Mouse (Mus musculus): ENCODE data around the gene Spaca7. TPM values are rescaled to one million over a fixed set of nuclear protein-coding genes. Genes with fewer than 3 reads are reported as not detected.
"Not testable (repeated sequence)": the region's sequence is repeated elsewhere in the genome, so short reads cannot be mapped to it uniquely, and the experiment has no call there.

Gene Spaca7
- total RNA-seq, 4 experiments from 2014 or later = not detected

DNA sequence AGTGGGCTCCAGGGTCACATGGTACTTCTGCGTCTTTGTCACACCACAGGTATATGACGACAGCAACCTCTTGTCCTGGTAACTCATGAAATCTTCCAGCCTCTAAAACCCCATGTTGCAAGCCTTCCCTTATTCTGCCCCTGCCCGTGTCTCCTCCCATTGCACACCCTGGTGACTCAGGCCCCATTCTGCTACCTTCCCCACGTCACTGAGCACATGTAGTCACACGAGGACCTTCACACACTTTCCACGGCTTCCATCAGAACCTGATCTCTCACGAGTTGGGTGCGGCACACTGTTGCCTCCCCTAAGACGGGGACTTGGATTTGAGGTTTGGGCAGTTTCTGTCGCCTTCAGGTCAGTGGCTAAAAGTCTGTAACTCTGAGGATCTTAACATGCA, 36.0 kb downstream of the Spaca7 start:
- DNase-seq (ENCODE audit: low spot score in 2 of 2) = no peak

DNA sequence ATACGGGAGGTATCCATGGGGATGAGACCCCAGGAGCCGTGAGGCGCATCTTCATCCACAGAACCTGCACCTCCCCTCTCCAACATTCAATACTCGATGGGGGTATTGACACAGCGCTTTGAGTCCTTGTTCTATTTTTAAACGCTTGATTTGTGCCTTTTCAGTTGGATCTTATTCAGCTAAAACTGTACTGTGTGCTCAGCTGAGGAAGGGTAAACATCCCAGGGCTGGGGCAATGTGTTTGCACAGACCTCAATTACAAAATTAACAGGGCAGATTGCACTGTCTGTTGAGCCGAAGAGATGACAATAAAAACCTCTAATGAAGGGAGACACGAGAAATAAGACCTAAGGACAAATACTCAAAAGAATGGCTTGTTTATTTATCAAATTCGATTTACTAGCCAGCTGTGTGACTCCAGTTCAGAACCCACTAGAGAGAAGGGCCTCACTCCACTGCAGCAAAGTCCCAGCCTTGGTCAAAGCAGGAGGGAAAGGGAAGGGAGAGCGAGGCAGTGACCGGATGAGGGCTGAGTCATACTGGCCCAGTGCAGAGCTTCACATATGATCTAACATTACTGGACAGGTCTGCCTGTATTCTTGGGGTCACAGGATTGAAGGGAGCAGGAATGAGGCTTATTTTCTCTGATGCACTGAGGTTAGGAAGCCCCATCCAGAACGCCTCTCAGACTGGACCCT, 37.1 kb downstream of the Spaca7 start:
- DNase-seq (ENCODE audit: low spot score in 2 of 2) = no peak

DNA sequence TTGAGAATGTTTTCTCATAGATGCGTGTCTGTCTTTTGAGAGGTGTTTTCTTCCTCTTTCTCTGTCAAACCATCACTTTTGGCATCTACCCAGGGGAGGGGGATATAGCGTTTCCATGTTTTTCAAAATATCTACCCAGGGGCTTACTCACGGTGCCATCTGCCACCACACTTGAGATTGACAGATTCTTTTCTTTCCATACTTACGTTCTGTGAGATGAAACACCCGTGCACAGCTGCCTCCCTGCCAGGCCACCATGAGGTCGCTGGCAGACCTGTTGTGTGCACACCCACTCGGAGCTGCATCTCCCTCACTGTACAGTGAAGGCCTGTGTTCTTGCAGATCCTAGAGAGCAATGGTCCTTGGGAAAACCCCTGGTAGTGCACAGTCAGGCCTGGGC, 40.4 kb downstream of the Spaca7 start:
- no peak for DNase-seq (ENCODE audit: low spot score in 2 of 2)

DNA sequence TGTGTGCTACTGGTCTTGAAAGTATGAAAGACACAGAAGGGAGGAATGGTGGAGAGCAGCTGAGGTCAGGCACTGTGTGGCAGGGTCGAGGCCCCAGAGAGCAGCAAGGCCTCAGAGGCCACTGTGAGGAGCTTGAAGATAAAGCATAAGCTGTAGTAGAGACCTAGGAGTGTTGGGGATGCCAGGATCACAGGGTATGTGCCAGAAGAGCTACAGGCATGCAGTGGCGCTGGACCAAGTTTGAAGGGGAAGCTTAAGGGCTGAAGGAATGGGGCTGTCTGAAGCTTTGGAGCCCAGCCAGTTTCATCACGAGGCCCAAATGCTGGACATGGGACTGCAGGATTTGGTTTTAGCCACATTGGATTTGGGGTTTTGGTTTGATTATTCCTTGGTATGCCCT, 44.5 kb downstream of the Spaca7 start:
- DNase-seq (ENCODE audit: low spot score in 2 of 2) = not testable (repeated sequence)

DNA sequence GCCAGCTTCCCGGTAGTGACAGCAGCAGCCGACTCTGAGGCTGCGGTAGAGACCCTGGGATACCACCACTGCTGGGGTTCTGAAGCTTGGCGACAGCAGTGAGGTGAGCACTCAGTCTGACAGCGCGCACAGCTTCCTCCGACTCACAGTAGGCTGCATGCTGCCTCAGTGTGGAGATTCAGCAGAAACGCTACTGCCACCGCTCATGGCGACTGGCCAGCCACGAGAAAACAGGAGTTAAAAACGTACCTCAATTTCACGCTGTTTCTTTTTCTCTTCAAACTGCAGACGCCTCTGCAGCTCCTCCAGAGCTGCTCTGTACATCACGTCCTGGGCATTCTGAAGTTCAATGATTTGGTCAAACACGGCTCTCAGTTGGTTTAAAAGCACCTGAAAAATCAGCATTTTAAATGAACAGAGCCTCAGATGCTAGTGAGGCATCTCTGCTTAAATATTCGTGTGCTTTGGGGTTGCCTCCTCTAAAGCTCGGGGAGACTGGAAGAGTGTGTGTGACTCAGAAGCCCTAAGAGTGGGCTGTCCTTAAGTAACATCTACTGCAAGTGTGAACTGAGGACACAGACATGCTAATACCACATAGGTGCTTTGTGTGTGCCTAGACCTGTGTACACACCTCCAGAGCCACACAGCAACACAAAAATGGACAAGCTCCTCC, 48.9 kb downstream of the Spaca7 start:
- no peak for DNase-seq (ENCODE audit: low spot score in 2 of 2)

DNA sequence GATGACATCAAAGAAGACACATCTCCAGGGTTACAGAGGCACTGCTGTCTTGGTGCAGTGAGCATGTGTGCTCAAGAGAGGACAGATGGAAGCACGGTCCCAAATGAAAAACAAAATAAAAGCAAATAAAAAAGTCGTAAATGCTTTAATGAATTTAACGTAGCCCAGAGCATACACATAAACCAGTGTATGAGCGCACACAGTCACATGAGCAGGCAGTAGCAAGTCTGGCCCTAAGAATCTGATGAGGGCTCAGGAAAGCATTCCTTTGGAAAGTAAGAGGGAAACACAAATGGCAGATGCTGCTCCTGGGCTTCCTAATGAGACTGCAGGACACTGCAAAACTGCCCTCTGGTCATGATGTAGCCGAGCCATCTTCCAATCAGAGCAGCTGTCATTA, 53.1 kb downstream of the Spaca7 start:
- no peak for DNase-seq (ENCODE audit: low spot score in 2 of 2)

DNA sequence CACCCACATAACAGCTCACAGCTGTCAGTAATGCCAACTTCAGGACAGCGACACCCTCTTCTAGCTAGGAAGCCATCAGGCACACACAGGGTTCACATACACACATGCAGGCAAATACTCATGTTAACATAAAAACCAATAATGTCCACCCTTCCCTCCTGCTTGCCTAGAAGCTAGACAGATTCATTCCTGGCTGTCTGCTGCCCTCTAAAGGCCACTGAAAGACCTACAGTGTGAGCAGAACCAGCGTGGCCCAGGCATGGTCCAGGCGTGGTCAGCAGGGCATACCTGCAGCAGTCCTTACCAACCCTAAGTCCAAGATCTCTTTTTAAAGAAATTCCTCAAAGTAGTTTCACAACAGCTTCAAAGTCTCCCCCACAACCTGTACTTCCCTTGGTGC, 56.2 kb downstream of the Spaca7 start:
- peak in 1 of 2 experiments; percentile 56 for DNase-seq (ENCODE audit: low spot score in 2 of 2)

DNA sequence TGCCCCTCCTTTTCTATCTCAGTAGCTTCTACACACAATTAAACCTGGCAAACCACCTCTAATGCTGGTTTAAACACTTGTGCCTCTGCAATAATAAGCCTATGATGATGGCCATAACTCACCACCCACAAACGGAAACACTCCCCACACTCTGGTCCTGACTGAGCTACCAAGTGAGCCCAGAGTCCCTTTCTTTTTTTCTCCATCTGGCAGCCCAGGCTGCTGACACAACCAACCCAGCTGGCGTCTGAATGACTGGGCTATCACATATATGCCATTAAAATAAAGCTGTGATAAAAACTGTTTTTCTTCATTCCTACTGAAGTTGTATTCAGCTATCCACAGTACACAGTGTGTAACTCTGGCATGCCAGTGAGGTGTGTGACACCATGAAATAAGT, 62.5 kb downstream of the Spaca7 start:
- peak; percentile 35 to 44 for DNase-seq (ENCODE audit: low spot score in 2 of 2)

DNA sequence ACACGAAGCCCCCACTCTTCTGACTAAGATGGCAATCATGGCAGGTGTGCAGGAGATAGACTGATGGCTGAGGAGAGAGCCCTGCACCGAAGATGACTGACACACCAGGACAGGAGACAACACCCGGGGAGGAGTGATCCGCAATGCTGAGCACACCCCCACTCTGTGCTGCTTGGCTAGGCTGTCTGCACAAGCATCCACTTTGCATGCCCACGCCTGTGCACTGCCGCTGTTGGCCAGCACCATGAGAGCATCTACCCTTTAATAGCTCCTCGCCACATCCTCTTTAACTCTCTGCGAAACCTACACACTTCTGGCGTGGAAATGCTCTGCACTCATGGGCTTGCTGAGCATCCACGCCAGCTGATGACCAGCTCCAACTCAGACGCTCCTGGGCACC, 65.6 kb downstream of the Spaca7 start:
- DNase-seq (ENCODE audit: low spot score in 2 of 2) = no peak

DNA sequence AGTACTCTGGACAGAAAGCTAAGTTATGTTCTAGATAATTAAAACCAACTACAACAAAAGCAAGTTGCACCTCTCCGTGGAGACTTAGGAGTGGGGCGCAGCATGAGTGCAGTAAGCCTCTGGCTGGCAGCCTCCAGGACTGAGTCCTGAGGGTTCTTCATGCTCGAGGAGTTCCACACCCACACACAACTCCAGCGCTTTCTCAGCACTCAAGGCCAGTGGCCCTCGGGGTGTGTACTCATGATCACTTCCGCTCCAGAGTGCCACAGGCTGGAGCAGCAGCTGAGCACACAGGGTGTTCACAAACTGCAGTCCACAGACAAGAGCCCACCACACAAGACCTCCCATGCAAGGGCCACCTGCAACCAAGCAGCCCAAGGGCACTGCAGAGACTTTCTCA, 68.7 kb downstream of the Spaca7 start:
- no peak for DNase-seq (ENCODE audit: low spot score in 2 of 2)

DNA sequence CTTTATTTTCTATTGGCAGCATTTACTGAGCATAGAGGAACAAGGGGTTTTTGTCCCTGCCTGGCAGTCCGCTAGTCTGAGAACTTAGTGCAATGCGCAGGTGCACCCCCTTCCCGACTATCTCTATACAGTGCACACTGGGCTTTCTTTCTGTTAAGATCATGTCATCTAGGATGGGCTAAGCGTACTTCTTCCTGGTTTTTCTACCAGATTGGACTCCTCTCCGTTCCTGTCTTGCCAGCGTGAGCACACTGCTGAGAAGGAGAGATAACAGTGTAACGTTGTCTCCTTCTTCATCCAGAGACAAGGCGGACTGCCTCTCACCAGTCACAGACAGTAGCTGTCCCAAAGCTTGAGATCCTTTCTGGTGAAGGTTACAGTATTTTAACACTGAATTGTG, 71.5 kb downstream of the Spaca7 start:
- no peak for DNase-seq (ENCODE audit: low spot score in 2 of 2)

DNA sequence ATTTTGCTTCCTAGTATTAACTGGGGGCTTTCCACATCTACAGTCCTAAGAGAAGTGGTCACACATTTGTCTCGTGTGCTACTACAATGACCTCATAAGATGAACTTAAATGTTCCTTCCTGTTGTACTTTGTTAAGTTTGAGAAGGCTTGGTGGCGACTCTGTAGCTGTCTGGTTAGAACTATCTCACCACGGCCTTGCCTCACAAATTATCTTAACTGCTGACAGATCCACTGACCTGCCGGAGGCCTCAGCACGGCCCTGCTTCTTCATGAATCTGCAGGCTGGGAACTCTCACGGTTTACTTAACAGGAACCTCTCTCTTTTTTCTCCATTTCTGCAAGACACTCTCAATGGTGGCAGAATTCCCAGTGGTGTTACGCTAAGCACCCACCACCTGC, 72.1 kb downstream of the Spaca7 start:
- DNase-seq (ENCODE audit: low spot score in 2 of 2) = no peak

DNA sequence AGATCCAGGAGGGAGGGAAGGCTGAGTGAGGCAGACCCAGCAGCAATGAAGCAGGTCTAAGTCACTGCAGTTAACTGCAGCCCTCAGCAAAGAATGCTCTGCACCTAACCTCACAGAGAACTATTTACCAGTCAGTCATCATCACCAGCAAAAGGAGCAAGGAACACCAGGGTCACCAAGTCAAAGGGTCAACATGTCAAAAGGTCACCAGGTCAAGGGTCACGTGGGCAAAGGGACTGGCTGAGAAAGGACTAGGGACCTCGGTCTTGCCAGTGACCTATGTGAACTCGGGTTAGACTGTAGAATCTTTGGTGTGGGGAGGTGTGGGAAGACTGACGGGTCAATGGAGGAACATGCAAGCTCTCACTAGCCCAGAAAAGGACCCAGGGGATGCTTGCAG, 73.7 kb downstream of the Spaca7 start:
- DNase-seq (ENCODE audit: low spot score in 2 of 2) = no peak

DNA sequence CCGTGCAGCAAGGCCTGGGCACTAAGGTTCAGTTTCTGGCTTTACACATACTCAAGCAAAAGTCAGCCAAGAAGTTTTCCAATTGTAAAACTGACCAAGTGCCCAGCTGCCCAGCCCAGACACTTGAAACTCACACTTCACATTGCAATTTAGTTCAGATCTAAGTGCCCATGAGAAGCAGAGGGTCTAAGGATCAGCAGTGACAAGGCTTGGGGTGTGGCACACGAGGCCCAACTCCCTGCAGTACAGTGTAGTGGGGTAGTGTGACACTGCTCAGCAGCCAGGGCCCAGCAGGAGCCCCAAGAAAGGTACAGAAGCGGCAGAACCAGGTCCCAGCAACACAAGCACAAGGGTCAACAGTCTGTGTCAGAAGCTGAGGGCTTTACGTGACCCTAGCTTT, 76.1 kb downstream of the Spaca7 start:
- DNase-seq (ENCODE audit: low spot score in 2 of 2) = no peak

Other genes starting within 250 kb of the Spaca7 start
- 10 to 100 TPM in 2 of 4 experiments, 1 to 10 TPM in 2; 9.3 to 10.7 (median 10.1) TPM for gene Sox1, start 177.7 kb upstream of the Spaca7 start, total RNA-seq (2022)
- 10 to 100 TPM; 36.8 to 38.6 (median 37.8) TPM for gene Tubgcp3, start 99.2 kb downstream of the Spaca7 start, total RNA-seq (2022)
- gene Atp11a, start 184.0 kb downstream of the Spaca7 start, total RNA-seq (2022) = 10 to 100 TPM; 59.6 to 76.0 (median 63.8) TPM

Measured in layer of hippocampus, adult 8-10 months (tissue).